Mouse (Mus musculus): ENCODE results near the gene Trim27.

Trim27 gene

GRCm38 (mm10) chr13:21221656-21222462 lies 42.6 kb downstream of the Trim27 start:
- DNase-seq = no peak

- peak; percentile 91 for DNase-seq
Measured at GRCm38 (mm10) chr13:21222463-21223022, 43.3 kb downstream of the Trim27 start.

- no peak for DNase-seq
Measured at GRCm38 (mm10) chr13:21223242-21223655, 44.0 kb downstream of the Trim27 start.

GRCm38 (mm10) chr13:21224376-21224775 lies 45.1 kb downstream of the Trim27 start:
- DNase-seq = no peak

- no peak for DNase-seq
Measured at GRCm38 (mm10) chr13:21225206-21225605, 46.0 kb downstream of the Trim27 start.

- DNase-seq = no peak
Measured at GRCm38 (mm10) chr13:21226031-21226430, 46.8 kb downstream of the Trim27 start.

GRCm38 (mm10) chr13:21233732-21234705 lies 54.8 kb downstream of the Trim27 start:
- peak; percentile 88 for DNase-seq

GRCm38 (mm10) chr13:21236714-21237113 lies 57.5 kb downstream of the Trim27 start:
- DNase-seq = no peak

GRCm38 (mm10) chr13:21237161-21237560 lies 57.9 kb downstream of the Trim27 start:
- no peak for DNase-seq

- no peak for DNase-seq
Measured at GRCm38 (mm10) chr13:21240788-21241187, 61.5 kb downstream of the Trim27 start.

- no peak for DNase-seq
Measured at GRCm38 (mm10) chr13:21242408-21243125, 63.3 kb downstream of the Trim27 start.

- DNase-seq = no peak
Measured at GRCm38 (mm10) chr13:21243196-21243595, 64.0 kb downstream of the Trim27 start.

- no peak for DNase-seq
Measured at GRCm38 (mm10) chr13:21244089-21244488, 64.8 kb downstream of the Trim27 start.
